Mouse (Mus musculus) thymus, postnatal 10 days (tissue): ENCODE measurements around the gene Ptch1.

Experiments used
- DNase-seq, 2 experiments: peaks; one replicate each; pipeline ENCODE4 v3.0.0; 2021; ENCODE audit warnings: low spot score in 2 of 2

Gene Ptch1

GRCm38 (mm10) chr13:63499489-63499888, 73.9 kb downstream of the Ptch1 start:
- DNase-seq: no peak

DNA sequence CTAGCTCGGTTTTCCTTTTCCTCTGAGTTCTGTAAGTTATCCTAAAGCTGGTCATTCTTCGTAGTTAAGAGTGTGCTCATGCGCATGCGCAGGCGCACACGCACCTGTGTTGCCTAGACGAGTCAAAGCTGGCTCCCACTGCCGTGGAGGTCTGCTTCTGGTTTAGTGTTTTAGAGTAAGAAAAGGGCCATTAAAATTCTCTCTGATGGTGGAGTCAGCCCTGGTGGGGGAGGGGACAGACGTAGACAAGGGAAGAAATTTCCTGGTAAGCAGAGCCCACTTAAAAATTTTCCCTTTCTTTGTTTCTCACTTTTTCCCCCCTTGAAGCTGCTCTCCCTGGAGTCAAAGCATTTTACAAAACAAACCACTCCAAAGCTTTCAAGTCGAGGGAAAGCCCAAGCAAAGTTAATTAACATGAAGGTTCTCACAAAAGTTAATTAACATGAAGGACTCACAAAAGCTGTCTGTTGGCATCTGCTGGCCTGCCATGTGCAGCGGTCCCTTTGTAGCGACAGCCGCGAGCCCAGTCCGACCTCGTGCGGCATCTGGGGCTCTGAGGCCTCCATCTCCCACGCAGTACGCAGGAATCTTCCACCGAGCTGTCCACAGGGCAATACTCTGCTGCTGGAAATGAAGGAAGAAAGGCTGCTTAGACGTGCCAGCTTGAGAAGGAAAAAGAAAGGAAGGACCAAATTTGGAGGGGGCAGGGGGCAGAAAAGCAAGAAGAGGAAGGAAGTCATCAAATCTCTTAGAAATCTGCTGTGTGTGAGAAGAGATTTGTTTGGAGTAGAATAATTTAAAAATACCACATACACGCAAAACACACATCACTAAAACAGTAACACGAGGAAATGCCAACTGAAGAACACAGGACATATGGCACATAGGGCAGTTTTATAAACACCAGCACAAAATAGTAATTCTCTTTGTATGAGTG, 76.5 kb downstream of the Ptch1 start, which contains the start of gene Fancc:
Gene Fancc (minus strand): TSS at position 633 of the 937 bp plus-strand sequence.
- no peak for DNase-seq

- no peak for DNase-seq
Measured at GRCm38 (mm10) chr13:63487707-63488042, 85.7 kb downstream of the Ptch1 start.

DNA sequence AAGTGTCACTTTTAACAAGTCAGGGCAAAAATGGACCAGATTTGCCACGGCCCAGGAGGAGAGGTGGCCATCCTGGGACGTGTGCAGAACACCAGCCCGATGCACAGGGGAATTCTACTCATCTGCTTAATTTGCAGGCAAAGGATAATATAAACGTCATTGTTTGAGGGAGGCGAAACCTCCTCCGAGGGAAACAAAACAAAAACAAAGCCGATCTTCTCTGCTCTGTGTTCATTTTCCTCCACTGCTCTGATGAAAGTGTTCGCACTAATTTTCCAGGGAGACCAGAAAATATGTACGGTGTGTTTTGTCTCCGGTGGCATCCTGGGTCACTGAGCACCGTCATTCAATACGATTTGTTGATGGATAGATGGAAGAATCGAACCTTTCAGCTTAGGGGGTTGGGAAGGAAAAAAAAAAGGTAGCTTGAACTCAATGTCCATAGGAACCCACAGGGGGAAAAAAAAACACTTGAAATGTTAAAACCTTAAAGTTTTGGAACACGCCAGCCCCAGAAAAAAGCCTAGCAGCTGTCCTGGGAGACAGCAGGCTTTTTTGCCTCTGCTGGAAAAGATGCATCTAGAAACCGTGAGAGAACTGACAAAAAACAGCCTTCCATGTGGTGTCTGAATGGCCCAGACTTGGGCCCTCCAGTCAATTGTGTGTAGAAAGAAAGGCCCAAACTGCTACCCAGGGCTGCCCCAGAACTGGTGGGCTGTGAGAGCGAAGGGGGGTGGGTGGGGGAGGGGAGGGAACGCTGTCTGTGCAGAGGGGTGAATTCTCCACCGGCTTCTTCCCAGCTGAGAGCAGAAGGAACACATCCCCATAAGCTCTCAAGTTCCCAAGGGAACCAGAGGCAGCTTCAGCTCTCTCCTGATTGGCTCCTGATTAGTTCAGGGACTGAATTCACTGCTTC, 86.3 kb downstream of the Ptch1 start:
- DNase-seq: no peak

DNA sequence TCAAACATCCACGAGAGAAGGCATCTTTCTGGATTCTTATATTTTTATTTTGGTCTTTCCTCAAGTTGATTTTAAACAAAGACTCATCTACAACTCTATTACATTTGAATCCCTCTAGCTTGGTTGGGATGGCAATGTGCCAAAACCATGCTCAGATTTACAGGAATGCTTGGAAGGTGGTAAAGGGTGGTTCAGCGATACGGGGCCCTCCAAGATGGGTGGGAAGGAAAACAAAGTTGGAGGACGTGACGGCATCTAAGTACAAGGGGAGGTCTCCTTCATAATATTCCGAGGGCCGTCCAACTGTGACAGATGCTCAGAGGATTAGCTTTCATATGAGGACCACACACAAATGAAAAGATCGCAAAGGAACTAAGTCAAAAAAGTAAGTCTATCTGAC, 98.0 kb downstream of the Ptch1 start:
- no peak for DNase-seq
